Mouse (Mus musculus): ENCODE measurements around the gene Olfr591. TPM values are rescaled to one million over a fixed set of nuclear protein-coding genes. Genes with fewer than 3 reads are reported as not detected.
"Not testable (repeated sequence)": the region's sequence is repeated elsewhere in the genome, so short reads cannot be mapped to it uniquely, and the experiment has no call there.

The Olfr591 gene
- total RNA-seq (2021) (not detected), polyA plus RNA-seq (2012; rRNA removed) (not detected in 2 replicates)
- long read RNA-seq = 0 reads

GRCm38 (mm10) chr7:103178240-103178639, at the start of gene Olfr591:
Gene Olfr591 (minus strand): TSS chr7:103178340.
- H3K4me3 ChIP-seq = no peak within 1 kb of the TSS
- H3K36me3 ChIP-seq (ENCODE audit: control insufficient read depth, insufficient read depth, low read length) = no peaks in the 10 kb centered on the region
- DNase-seq = no peak
- intact Hi-C loops (cut with DNase I) = no loop called here
- H3K27me3 ChIP-seq (ENCODE audit: control insufficient read depth, insufficient read depth, low read length) = no peaks in the 10 kb centered on the region
- H3K27ac ChIP-seq = no peak within 1 kb of the TSS
- H3K79me2 ChIP-seq (replicated peaks; ENCODE audit: control insufficient read depth, insufficient read depth, low read length) = no peaks in the 10 kb centered on the region
- no peaks in the 10 kb centered on the region for H3K4me1 ChIP-seq (ENCODE audit: control insufficient read depth, insufficient read depth, low read length)
- H3K9ac ChIP-seq (ENCODE audit: low read depth, low read length) = no peak within 1 kb of the TSS
- WGBS = 74% methylated on average over 1 of the region's 1 CpGs
- TF ChIP-seq EP300 (IDR thresholded peaks at IDR 0.05; ENCODE audit: insufficient read depth, low read depth, low read length) (no peak), POLR2A (IDR thresholded peaks at IDR 0.05; ENCODE audit: insufficient read depth, low read depth, low read length) (no peak), CTCF (IDR thresholded peaks at IDR 0.05) (no peak)

GRCm38 (mm10) chr7:103216696-103217095, 38.6 kb upstream of the Olfr591 start, which contains the start of gene Olfr594:
Gene Olfr594 (plus strand): TSS chr7:103216996.
- no peaks in the 10 kb centered on the region for H3K36me3 ChIP-seq (ENCODE audit: control insufficient read depth, insufficient read depth, low read length)
- H3K79me2 ChIP-seq (replicated peaks; ENCODE audit: control insufficient read depth, insufficient read depth, low read length) = no peaks in the 10 kb centered on the region
- no peaks in the 10 kb centered on the region for H3K4me1 ChIP-seq (ENCODE audit: control insufficient read depth, insufficient read depth, low read length)
- H3K4me3 ChIP-seq = no peak within 1 kb of the TSS
- TF ChIP-seq CTCF (IDR thresholded peaks at IDR 0.05) = no peak
- no peak for TF ChIP-seq EP300 (IDR thresholded peaks at IDR 0.05; ENCODE audit: insufficient read depth, low read depth, low read length)
- no peak for TF ChIP-seq POLR2A (IDR thresholded peaks at IDR 0.05; ENCODE audit: insufficient read depth, low read depth, low read length)
- H3K27me3 ChIP-seq (ENCODE audit: control insufficient read depth, insufficient read depth, low read length) = no peaks in the 10 kb centered on the region
- DNase-seq = no peak
- H3K27ac ChIP-seq = no peak within 1 kb of the TSS
- intact Hi-C loops (cut with DNase I) = no loop called here
- no peak within 1 kb of the TSS for H3K9ac ChIP-seq (ENCODE audit: low read depth, low read length)

- H3K4me3 ChIP-seq; H3K4me1 ChIP-seq (ENCODE audit: control insufficient read depth, insufficient read depth, low read length); H3K27ac ChIP-seq; H3K79me2 ChIP-seq (replicated peaks; ENCODE audit: control insufficient read depth, insufficient read depth, low read length); H3K9ac ChIP-seq (ENCODE audit: low read depth, low read length); DNase-seq; intact Hi-C loops (cut with DNase I); H3K27me3 ChIP-seq (ENCODE audit: control insufficient read depth, insufficient read depth, low read length); H3K36me3 ChIP-seq (ENCODE audit: control insufficient read depth, insufficient read depth, low read length): not testable (repeated sequence)
- 80% methylated on average over 5 of the region's 5 CpGs for WGBS
Measured at GRCm38 (mm10) chr7:103212050-103212449, 33.9 kb upstream of the Olfr591 start.

GRCm38 (mm10) chr7:103211562-103211961, 33.4 kb upstream of the Olfr591 start, which contains the start of gene Olfr593:
Gene Olfr593 (plus strand): TSS chr7:103211862.
- no peaks in the 10 kb centered on the region for H3K27me3 ChIP-seq (ENCODE audit: control insufficient read depth, insufficient read depth, low read length)
- H3K36me3 ChIP-seq (ENCODE audit: control insufficient read depth, insufficient read depth, low read length) = no peaks in the 10 kb centered on the region
- no peak within 1 kb of the TSS for H3K27ac ChIP-seq
- H3K4me3 ChIP-seq = no peak within 1 kb of the TSS
- no peaks in the 10 kb centered on the region for H3K79me2 ChIP-seq (replicated peaks; ENCODE audit: control insufficient read depth, insufficient read depth, low read length)
- TF ChIP-seq POLR2A (IDR thresholded peaks at IDR 0.05; ENCODE audit: insufficient read depth, low read depth, low read length) (no peak), CTCF (IDR thresholded peaks at IDR 0.05) (no peak), EP300 (IDR thresholded peaks at IDR 0.05; ENCODE audit: insufficient read depth, low read depth, low read length) (no peak)
- intact Hi-C loops (cut with DNase I) = no loop called here
- DNase-seq = no peak
- H3K4me1 ChIP-seq (ENCODE audit: control insufficient read depth, insufficient read depth, low read length) = no peaks in the 10 kb centered on the region
- H3K9ac ChIP-seq (ENCODE audit: low read depth, low read length) = no peak within 1 kb of the TSS
- 63% methylated on average over 1 of the region's 1 CpGs for WGBS

DNA sequence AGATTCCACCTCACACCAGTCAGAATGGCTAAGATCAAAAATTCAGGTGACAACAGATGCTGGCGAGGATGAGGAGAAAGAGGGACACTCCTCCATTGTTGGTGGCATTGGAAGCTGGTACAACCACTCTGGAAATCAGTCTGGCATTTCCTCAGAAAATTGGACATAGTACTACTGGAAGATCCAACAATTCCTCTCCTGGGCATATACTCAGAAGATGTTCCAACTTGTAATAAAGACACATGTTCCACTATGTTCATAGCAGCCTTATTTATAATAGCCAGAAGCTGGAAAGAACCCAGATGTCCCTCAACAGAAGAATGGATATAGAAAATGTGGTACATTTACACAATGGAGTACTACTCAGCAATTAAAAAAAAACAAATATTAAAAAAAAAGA, 6.4 kb upstream of the Olfr591 start, which contains the start of gene Olfr592:
Olfr592 (plus strand) TSS at position 301 of the 400 bp plus-strand sequence.
- WGBS = 52% methylated on average over 1 of the region's 1 CpGs
- H3K9ac ChIP-seq (ENCODE audit: low read depth, low read length); H3K27me3 ChIP-seq (ENCODE audit: control insufficient read depth, insufficient read depth, low read length); H3K4me3 ChIP-seq; H3K4me1 ChIP-seq (ENCODE audit: control insufficient read depth, insufficient read depth, low read length); DNase-seq; H3K27ac ChIP-seq; intact Hi-C loops (cut with DNase I); H3K79me2 ChIP-seq (replicated peaks; ENCODE audit: control insufficient read depth, insufficient read depth, low read length); H3K36me3 ChIP-seq (ENCODE audit: control insufficient read depth, insufficient read depth, low read length): not testable (repeated sequence)

GRCm38 (mm10) chr7:103169697-103170096, 8.4 kb downstream of the Olfr591 start:
- Histone ChIP-seq H3K4me1 (ENCODE audit: control insufficient read depth, insufficient read depth, low read length) (no peaks in the 10 kb centered on the region), H3K36me3 (ENCODE audit: control insufficient read depth, insufficient read depth, low read length) (no peaks in the 10 kb centered on the region), H3K27me3 (ENCODE audit: control insufficient read depth, insufficient read depth, low read length) (no peaks in the 10 kb centered on the region), H3K27ac (no peak overlapping the region), H3K4me3 (no peak overlapping the region), H3K9ac (ENCODE audit: low read depth, low read length) (no peak overlapping the region), H3K79me2 (replicated peaks; ENCODE audit: control insufficient read depth, insufficient read depth, low read length) (no peaks in the 10 kb centered on the region)
- 58% methylated on average over 5 of the region's 5 CpGs for WGBS
- intact Hi-C loops (cut with DNase I) = no loop called here
- DNase-seq = no peak
- TF ChIP-seq POLR2A (IDR thresholded peaks at IDR 0.05; ENCODE audit: insufficient read depth, low read depth, low read length) (no peak), CTCF (IDR thresholded peaks at IDR 0.05) (no peak), EP300 (IDR thresholded peaks at IDR 0.05; ENCODE audit: insufficient read depth, low read depth, low read length) (no peak)
